Mouse (Mus musculus) small intestine, adult 2 months (tissue): ENCODE measurements around the gene Eif2b5. TPM values are rescaled to one million over a fixed set of nuclear protein-coding genes. Genes with fewer than 3 reads are reported as not detected.
A peak's percentile ranks its signal among the peaks of the same experiment; 100 is the strongest.

Experiments
- H3K27ac ChIP-seq: fragments of 200-500 bp; 2 replicates; pipeline ENCODE4 v1.5.1; 2012; ENCODE audit warnings: low read depth, low read length, control low read depth, inconsistent platforms; ENCODE audit not compliant: insufficient read depth
- H3K27me3 ChIP-seq: fragments of 200-500 bp; 2 replicates; pipeline ENCODE4 v1.6.1; 2012; ENCODE audit warnings: mild to moderate bottlenecking, moderate library complexity, low read length, inconsistent platforms; ENCODE audit not compliant: control insufficient read depth, insufficient read depth
- H3K36me3 ChIP-seq: fragments of 200-500 bp; 2 replicates; pipeline ENCODE4 v1.6.1; 2012; ENCODE audit warnings: mild to moderate bottlenecking, low read length, control low read depth, inconsistent platforms; ENCODE audit not compliant: control insufficient read depth, insufficient read depth
- H3K4me1 ChIP-seq: fragments of 200-500 bp; 2 replicates; pipeline ENCODE4 v1.6.1; 2012; ENCODE audit warnings: low read length, inconsistent platforms, mixed read lengths; ENCODE audit not compliant: control insufficient read depth, insufficient read depth, insufficient read length
- H3K4me3 ChIP-seq: fragments of 200-500 bp; 2 replicates; pipeline ENCODE4 v1.5.1; 2012; ENCODE audit warnings: low read depth, mild to moderate bottlenecking, control low read depth, inconsistent platforms, low read length, moderate library complexity
- CTCF ChIP-seq: fragments of 200-500 bp; IDR thresholded peaks from 2 replicates; pipeline ENCODE4 v1.5.1; 2012; ENCODE audit warnings: low read depth, mild to moderate bottlenecking, control low read depth, inconsistent platforms, low read length, moderate library complexity, mixed read lengths; ENCODE audit not compliant: insufficient replicate concordance, insufficient read length; ENCODE audit errors: extremely low read depth
- POLR2A ChIP-seq: fragments of 200-500 bp; IDR thresholded peaks from 2 replicates; pipeline ENCODE4 v1.6.1; 2012; ENCODE audit warnings: low read depth, mild to moderate bottlenecking, control low read depth, inconsistent platforms, low read length, moderate library complexity
- WGBS: fragments of 180-500 bp; shearing (Covaris S2); methylation state at CpG from one replicate; pipeline ENCODE4 v1.1.7; 2018; 5-methylcytosine and 5-hydroxymethylcytosine counted together
- polyA plus RNA-seq: library from polyadenylated mRNA; depleted of rRNA; stranded (reverse); fragments of >200 nt; gene quantifications from 2 replicates; pipeline ENCODE4 v1.2.3, GENCODE M21; 2012

The Eif2b5 gene
- polyA plus RNA-seq, 1 experiment, result 16.1 TPM

GRCm38 (mm10) chr16:20490581-20490980 lies 8.0 kb upstream of the Eif2b5 start:
- Histone ChIP-seq H3K36me3 (no peaks in the 10 kb centered on the region), H3K27ac (no peak overlapping the region), H3K4me3 (no peak overlapping the region), H3K27me3 (no peaks in the 10 kb centered on the region), H3K4me1 (no peaks in the 10 kb centered on the region)
- TF ChIP-seq POLR2A, result no peak
- peak; percentile 25; the same call in 1 of the 2 replicates for TF ChIP-seq CTCF
- 27% methylated on average over 2 of the region's 2 CpGs for WGBS

DNA sequence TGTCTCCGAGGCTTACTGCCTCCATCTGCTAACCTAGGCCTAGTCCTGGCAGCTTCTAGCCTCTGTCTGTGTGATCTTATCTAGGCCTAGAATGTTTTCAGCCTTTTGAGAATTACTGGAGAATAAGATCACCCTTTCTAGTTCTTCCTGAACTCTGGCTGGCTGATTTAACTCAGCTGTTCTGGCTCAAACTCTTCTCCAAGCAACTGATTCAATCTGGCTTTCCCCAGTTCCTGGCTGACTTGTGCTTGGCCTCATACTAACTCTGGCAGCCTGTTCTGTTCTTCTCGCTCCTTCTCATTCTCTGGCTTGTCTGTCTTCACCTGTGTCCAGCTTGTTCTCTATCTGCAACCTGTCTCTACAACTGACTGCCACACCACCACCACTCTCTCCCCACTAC lies 7.3 kb upstream of the Eif2b5 start:
- no peak overlapping the region for H3K27ac ChIP-seq
- 80% methylated on average over 2 of the region's 2 CpGs for WGBS
- H3K4me3 ChIP-seq, result no peak overlapping the region
- no peak for TF ChIP-seq POLR2A
- TF ChIP-seq CTCF, result no peak
- H3K36me3 ChIP-seq, result no peaks in the 10 kb centered on the region
- H3K4me1 ChIP-seq, result no peaks in the 10 kb centered on the region
- H3K27me3 ChIP-seq, result no peaks in the 10 kb centered on the region

GRCm38 (mm10) chr16:20493452-20493851 lies 5.2 kb upstream of the Eif2b5 start:
- peaks cover 3% of the 10 kb centered on the region; the same call in 1 of the 2 replicates for H3K4me1 ChIP-seq
- no peaks in the 10 kb centered on the region for H3K27me3 ChIP-seq
- WGBS, result 72% methylated on average over 2 of the region's 2 CpGs
- H3K4me3 ChIP-seq, result no peak overlapping the region
- TF ChIP-seq CTCF (no peak), POLR2A (no peak)
- no peak overlapping the region for H3K27ac ChIP-seq
- H3K36me3 ChIP-seq, result no peaks in the 10 kb centered on the region

DNA sequence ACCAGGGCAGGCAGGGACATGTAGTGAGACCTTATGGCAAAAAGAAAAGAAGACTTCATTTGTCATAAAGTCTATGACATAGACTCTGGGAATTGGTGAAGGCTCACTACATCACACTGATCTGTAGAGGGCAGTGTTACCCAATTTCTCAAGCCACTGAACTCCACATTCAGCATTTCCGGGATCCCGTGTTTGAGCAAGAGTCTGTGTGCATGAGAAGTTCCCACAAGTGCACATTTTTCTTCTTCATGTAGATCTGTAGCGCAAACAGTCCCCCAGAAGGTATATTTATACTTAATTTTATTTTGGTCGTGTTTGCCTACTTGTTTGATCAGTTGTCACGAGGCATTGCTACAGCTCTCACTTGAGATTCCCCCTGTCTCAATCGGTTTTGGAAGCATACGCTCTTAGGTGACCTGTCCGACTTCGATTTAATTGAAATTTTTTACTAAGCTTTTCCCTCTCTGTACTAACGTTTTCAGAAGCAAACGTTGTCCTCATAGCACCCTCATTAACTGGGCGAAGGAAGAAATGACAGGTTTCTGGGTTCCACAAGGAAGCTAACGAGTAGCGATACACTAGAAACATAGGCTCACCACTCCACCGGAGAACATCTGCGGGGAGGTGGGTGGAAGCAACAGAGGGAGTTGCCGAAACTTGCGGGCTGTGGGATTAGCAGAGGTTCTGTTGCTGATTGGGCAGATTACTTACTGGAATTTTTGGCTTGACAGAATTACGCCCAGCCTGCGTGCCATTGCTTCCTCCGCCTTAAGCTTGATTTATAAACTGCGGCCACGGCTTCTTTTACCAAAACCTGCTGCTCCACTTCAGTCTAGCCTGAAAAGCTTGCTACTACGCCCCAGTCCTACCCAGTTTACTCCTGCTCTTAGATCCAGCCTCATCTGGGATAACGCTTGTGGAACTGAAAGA lies 1.7 kb upstream of the Eif2b5 start:
- H3K27ac ChIP-seq, result no peak overlapping the region
- 29% methylated on average over 25 of the region's 25 CpGs for WGBS

GRCm38 (mm10) chr16:20497980-20498676 lies 489 bp upstream of the Eif2b5 start:
- no peaks in the 10 kb centered on the region for H3K27me3 ChIP-seq
- 0 out of 2 replicates have a peak overlapping the region, but pooled peaks have one; percentile 7 for H3K27ac ChIP-seq
- H3K4me3 ChIP-seq, result peak overlapping the region; percentile 83
- peaks cover 21% of the 10 kb centered on the region for H3K36me3 ChIP-seq
- 12% methylated on average over 16 of the region's 16 CpGs for WGBS
- TF ChIP-seq POLR2A (no peak), CTCF (no peak)
- peaks cover 3% of the 10 kb centered on the region; the same call in 1 of the 2 replicates for H3K4me1 ChIP-seq

More for the DNA sequence above, 1.7 kb upstream of the Eif2b5 start:
- TF ChIP-seq POLR2A, result no peak
- TF ChIP-seq CTCF, result 0 out of 2 replicates have a peak, but pooled peaks have one; percentile 15
- Histone ChIP-seq H3K4me1 (peaks cover 3% of the 10 kb centered on the region; the same call in 1 of the 2 replicates), H3K4me3 (peak overlapping the region; percentile 52), H3K27me3 (no peaks in the 10 kb centered on the region), H3K36me3 (peaks cover 9% of the 10 kb centered on the region)

GRCm38 (mm10) chr16:20506000-20506399 lies 7.4 kb downstream of the Eif2b5 start:
- TF ChIP-seq CTCF (no peak), POLR2A (no peak)
- WGBS, result 84% methylated on average over 8 of the region's 8 CpGs
- Histone ChIP-seq H3K27ac (no peak overlapping the region), H3K36me3 (peaks cover 81% of the 10 kb centered on the region), H3K4me1 (no peaks in the 10 kb centered on the region), H3K27me3 (no peaks in the 10 kb centered on the region), H3K4me3 (no peak overlapping the region)

DNA sequence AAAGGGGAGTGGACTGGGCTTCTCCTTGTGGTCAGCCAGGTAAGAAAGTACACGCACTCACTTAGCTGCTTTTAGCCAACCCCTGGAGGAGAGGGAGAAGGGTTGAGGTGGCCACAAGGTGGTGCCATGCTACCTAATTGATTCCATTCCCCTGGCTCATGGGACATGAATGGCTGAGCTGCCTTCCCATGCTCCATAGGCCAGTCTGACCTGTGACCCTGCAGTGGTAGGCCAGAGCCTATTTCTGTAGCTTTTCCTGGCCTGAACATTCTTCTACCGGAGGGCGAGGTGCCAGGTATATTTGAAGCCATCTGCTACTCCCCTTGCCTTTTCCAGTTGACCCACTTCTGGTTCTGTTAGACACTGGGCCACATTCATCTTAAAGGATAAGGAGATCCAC lies 10.7 kb downstream of the Eif2b5 start:
- WGBS, result 74% methylated on average over 3 of the region's 3 CpGs
- Histone ChIP-seq H3K4me3 (no peak overlapping the region), H3K27me3 (no peaks in the 10 kb centered on the region), H3K27ac (no peak overlapping the region), H3K4me1 (no peaks in the 10 kb centered on the region), H3K36me3 (peaks cover 58% of the 10 kb centered on the region)
- TF ChIP-seq POLR2A, result no peak
- TF ChIP-seq CTCF, result peak; percentile 21; the same call in 1 of the 2 replicates
